Mouse (Mus musculus) fat pad, adult 2 months (tissue): ENCODE data around the gene Tmf1.

Experiments
- DNase-seq: peaks from one replicate; pipeline ENCODE4 v3.0.0-alpha.2; 2011; ENCODE audit warnings: low read depth, low spot score; ENCODE audit errors: extremely low read depth

The Tmf1 gene

GRCm38 (mm10) chr6:97112177-97112576, 66.7 kb downstream of the Tmf1 start:
- DNase-seq: no peak

- DNase-seq: no peak
These were observed 72.1 kb downstream of the Tmf1 start for GRCm38 (mm10) chr6:97106777-97107176.

GRCm38 (mm10) chr6:97106106-97106505, 72.8 kb downstream of the Tmf1 start:
- no peak for DNase-seq

GRCm38 (mm10) chr6:97104264-97104852, 74.6 kb downstream of the Tmf1 start:
- DNase-seq: no peak
